Mouse (Mus musculus) adrenal gland, postnatal 36 days (tissue): Measurements from ENCODE around the gene Smpd4. TPM values are rescaled to one million over a fixed set of nuclear protein-coding genes. Genes with fewer than 3 reads are reported as not detected.
"Not testable (repeated sequence)": the region's sequence is repeated elsewhere in the genome, so short reads cannot be mapped to it uniquely, and the experiment has no call there.

Experiments
- DNase-seq, 2 experiments: peaks; one replicate each; pipeline ENCODE4 v3.0.0; 2021; ENCODE audit warnings: mixed read lengths in 1 of 2
- long read RNA-seq, 2 experiments: library from polyadenylated mRNA; stranded (forward); transcript quantifications; one replicate each; pipeline ENCODE4 v2.0.0; 2021; ENCODE audit warnings: borderline sequencing depth in 2 of 2
- total RNA-seq, 2 experiments: library from RNA; stranded (reverse); gene quantifications; 2 replicates each; pipeline ENCODE4 v1.2.3; 2021

Smpd4 gene
- total RNA-seq = 10 to 100 TPM; 24.5 to 28.1 TPM
- long read RNA-seq, experiment 1, partial matches to known transcripts = 9 of 11 reads
- long read RNA-seq, experiment 1, other reads (novel, unspliced or antisense) = 2 of 11 reads
- long read RNA-seq, experiment 2, full-length matches to known transcripts = 4 of 5 reads
- long read RNA-seq, experiment 2, partial matches to known transcripts = 1 of 5 reads
- long read RNA-seq, experiment 2, other reads (novel, unspliced or antisense) = 0 of 5 reads

GRCm38 (mm10) chr16:17619198-17620105 is at the start of gene Smpd4:
Gene Smpd4, plus strand, starts transcription at chr16:17619354.
- peak; percentile 93 to 94 for DNase-seq

- peak; percentile 73 to 83 for DNase-seq
Measured at GRCm38 (mm10) chr16:17575870-17576824, 43.0 kb upstream of the Smpd4 start.

- no peak for DNase-seq
Measured at GRCm38 (mm10) chr16:17576825-17577215, 42.3 kb upstream of the Smpd4 start.

- DNase-seq = peak in 1 of 2 experiments; percentile 27
Measured at GRCm38 (mm10) chr16:17583064-17583463, 36.1 kb upstream of the Smpd4 start, which contains the start of gene Slc7a4. Gene Slc7a4, minus strand, starts transcription at chr16:17583214.

GRCm38 (mm10) chr16:17584555-17584954 is 34.6 kb upstream of the Smpd4 start:
- DNase-seq = peak; percentile 25 to 59

- DNase-seq = no peak
Measured at GRCm38 (mm10) chr16:17590731-17591130, 28.4 kb upstream of the Smpd4 start.

- DNase-seq = peak in 1 of 2 experiments; percentile 12
Measured at GRCm38 (mm10) chr16:17600944-17601562, 18.1 kb upstream of the Smpd4 start.

- no peak for DNase-seq
Measured at GRCm38 (mm10) chr16:17604941-17605340, 14.2 kb upstream of the Smpd4 start.

GRCm38 (mm10) chr16:17605684-17606083 is 13.5 kb upstream of the Smpd4 start:
- DNase-seq = no peak

- DNase-seq = no peak
Measured at GRCm38 (mm10) chr16:17611383-17611782, 7.8 kb upstream of the Smpd4 start.

- DNase-seq = not testable (repeated sequence)
Measured at GRCm38 (mm10) chr16:17614740-17615139, 4.4 kb upstream of the Smpd4 start.

- no peak for DNase-seq
Measured at GRCm38 (mm10) chr16:17616212-17616611, 2.9 kb upstream of the Smpd4 start.

GRCm38 (mm10) chr16:17617922-17618565 is 1.1 kb upstream of the Smpd4 start:
- peak; percentile 44 to 52 for DNase-seq

GRCm38 (mm10) chr16:17621936-17622335 is 2.8 kb downstream of the Smpd4 start:
- no peak for DNase-seq

- DNase-seq = no peak
Measured at GRCm38 (mm10) chr16:17625488-17626268, 6.5 kb downstream of the Smpd4 start.

GRCm38 (mm10) chr16:17626269-17626555 is 7.1 kb downstream of the Smpd4 start:
- no peak for DNase-seq

GRCm38 (mm10) chr16:17632580-17632979 is 13.4 kb downstream of the Smpd4 start:
- no peak for DNase-seq

GRCm38 (mm10) chr16:17633481-17634181 is 14.5 kb downstream of the Smpd4 start:
- no peak for DNase-seq

- DNase-seq = no peak
Measured at GRCm38 (mm10) chr16:17636904-17637303, 17.8 kb downstream of the Smpd4 start.

- no peak for DNase-seq
Measured at GRCm38 (mm10) chr16:17637610-17638009, 18.5 kb downstream of the Smpd4 start.
